Mouse (Mus musculus): ENCODE data around the gene Lyrm1. TPM values are rescaled to one million over a fixed set of nuclear protein-coding genes. Genes with fewer than 3 reads are reported as not detected.

Gene Lyrm1
- total and polyA plus RNA-seq, 3 experiments: 4.6 to 10.9 (median 7.9) TPM

DNA sequence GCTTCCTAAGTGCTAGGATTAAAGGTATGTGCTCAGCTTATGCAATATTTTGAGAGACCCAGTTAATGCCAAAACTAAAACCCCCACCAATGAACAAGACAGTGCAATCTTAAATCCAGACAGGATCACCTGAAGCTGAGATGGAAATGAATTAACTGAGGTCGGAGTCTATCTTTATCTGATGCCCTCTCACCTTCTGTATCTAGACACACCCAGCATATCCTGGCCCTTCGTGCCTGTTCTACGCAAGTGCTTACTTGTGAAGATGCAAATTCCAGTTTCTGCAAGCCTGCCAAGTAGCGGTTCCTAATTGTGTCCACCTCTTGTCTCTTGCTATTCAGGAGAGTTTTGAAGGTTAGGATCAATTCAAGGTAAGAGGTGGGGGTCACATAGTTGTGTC is 69.5 kb downstream of the Lyrm1 start:
- Histone ChIP-seq H3K9ac (ENCODE audit: insufficient read depth, low read depth) (no peak overlapping the region), H3K36me3 (replicated peaks in 1 of 2; ENCODE audit: control insufficient read depth in 1 of 2, insufficient read depth in 1 of 2, low read length in 1 of 2) (no peaks in the 10 kb centered on the region), H3K9me3 (replicated peaks; ENCODE audit: low read length) (no peaks in the 10 kb centered on the region), H3K27me3 (replicated peaks) (no peaks in the 10 kb centered on the region), H3K27ac (ENCODE audit: insufficient read depth, low read depth) (no peak overlapping the region), H3K4me1 (ENCODE audit: control insufficient read depth in 1 of 2, insufficient read depth in 2 of 2) (no peaks in the 10 kb centered on the region; a peak in 1 of 4 replicates), H3K79me2 (replicated peaks; ENCODE audit: control insufficient read depth, extremely low read depth, insufficient read depth, poor library complexity, severe bottlenecking) (no peaks in the 10 kb centered on the region), H3K4me3 (replicated peaks in 1 of 3; ENCODE audit: low read depth in 2 of 3, low read length in 2 of 3, poor library complexity in 1 of 3) (no peak overlapping the region), H3K4me2 (ENCODE audit: insufficient read depth, low read depth, poor library complexity, severe bottlenecking) (no peak overlapping the region)
- dilution Hi-C loops (cut with MboI; ENCODE audit: extremely low pct_ligation_motif_present, extremely low pct_unique_long_range_greater_than_20kb, low sequenced_read_pairs): no loop called here
- in situ Hi-C loops (cut with MboI; ENCODE audit: low pct_ligation_motif_present, low pct_unique_long_range_greater_than_20kb, low sequenced_read_pairs): no loop called here
- DNase-seq (ENCODE audit: extremely low read depth): no peak
- no peak for TF ChIP-seq SMC3 (IDR thresholded peaks at IDR 0.05; ENCODE audit: low read depth, low read length)
- TF ChIP-seq SIN3A (IDR thresholded peaks at IDR 0.05; ENCODE audit: low read length): no peak
- no peak for TF ChIP-seq CTCF (conservative IDR thresholded peaks at IDR 0.05 in 1 of 2, IDR thresholded peaks at IDR 0.05 in 1 of 2; ENCODE audit: low read depth in 2 of 2, low read length in 2 of 2)
- no peak for TF ChIP-seq JUND (conservative IDR thresholded peaks at IDR 0.05; ENCODE audit: low read depth, low read length)
- TF ChIP-seq MAFK (IDR thresholded peaks at IDR 0.05; ENCODE audit: insufficient replicate concordance, low read length): no peak
- no peak for TF ChIP-seq RAD21 (IDR thresholded peaks at IDR 0.05; ENCODE audit: low read depth, low read length)
- no peak for TF ChIP-seq IRF4 (IDR thresholded peaks at IDR 0.05; ENCODE audit: low read depth, low read length)
- no peak for TF ChIP-seq TCF12 (IDR thresholded peaks at IDR 0.05; ENCODE audit: low read depth, low read length)
- TF ChIP-seq ZC3H11A (IDR thresholded peaks at IDR 0.05; ENCODE audit: low read depth, low read length): no peak
- no peak for TF ChIP-seq EP300 (IDR thresholded peaks at IDR 0.05; ENCODE audit: low read length)
- no peak for TF ChIP-seq MXI1 (IDR thresholded peaks at IDR 0.05; ENCODE audit: low read depth, low read length)
- no peak for TF ChIP-seq ZKSCAN1 (IDR thresholded peaks at IDR 0.05; ENCODE audit: borderline replicate concordance, low read depth, low read length)
- no peak for TF ChIP-seq ZNF384 (IDR thresholded peaks at IDR 0.05; ENCODE audit: low read depth, low read length)

DNA sequence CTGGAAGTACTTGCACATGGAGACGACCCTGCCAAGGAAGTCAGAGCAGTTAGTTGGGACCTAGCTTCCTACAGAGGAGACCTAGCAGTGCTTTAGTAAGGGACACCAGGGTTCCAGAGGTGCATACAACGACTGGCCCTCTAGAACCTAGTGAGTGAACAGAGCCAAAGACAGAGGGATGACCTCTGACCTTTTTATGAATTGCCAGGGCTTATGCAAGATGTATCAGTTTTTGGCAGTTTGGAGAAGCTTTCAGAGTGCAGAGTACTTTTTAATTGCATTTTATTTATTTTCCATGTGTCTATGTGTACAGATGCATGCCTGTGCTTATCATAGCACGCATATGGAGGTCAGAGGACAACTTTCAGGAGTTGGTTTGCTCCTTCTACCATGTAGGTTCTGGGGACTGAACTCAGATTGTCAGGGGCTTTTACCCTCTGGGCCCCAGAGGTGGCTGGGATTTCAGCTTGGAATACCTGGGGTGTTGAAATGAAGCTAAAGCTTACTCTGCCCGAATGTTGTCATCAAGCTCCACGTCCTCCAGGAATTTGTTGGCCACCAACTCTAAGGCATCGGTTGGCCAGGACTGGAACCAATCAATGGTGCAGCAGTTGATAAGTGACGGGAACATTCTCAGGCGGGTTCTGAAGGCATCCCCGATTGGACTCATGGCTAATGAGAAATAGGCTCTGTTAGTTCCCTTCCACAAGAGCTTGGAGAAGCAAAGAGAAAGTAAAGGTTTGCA is 70.2 kb downstream of the Lyrm1 start:
- H3K4me3 ChIP-seq (replicated peaks in 1 of 3; ENCODE audit: low read depth in 2 of 3, low read length in 2 of 3, poor library complexity in 1 of 3): no peak overlapping the region
- no peak overlapping the region for H3K27ac ChIP-seq (ENCODE audit: insufficient read depth, low read depth)
- no peaks in the 10 kb centered on the region for H3K27me3 ChIP-seq (replicated peaks)
- no peak overlapping the region for H3K4me2 ChIP-seq (ENCODE audit: insufficient read depth, low read depth, poor library complexity, severe bottlenecking)
- in situ Hi-C loops (cut with MboI; ENCODE audit: low pct_ligation_motif_present, low pct_unique_long_range_greater_than_20kb, low sequenced_read_pairs): no loop called here
- TF ChIP-seq MAFK (IDR thresholded peaks at IDR 0.05; ENCODE audit: insufficient replicate concordance, low read length): no peak
- no peak for TF ChIP-seq ELF1 (IDR thresholded peaks at IDR 0.05; ENCODE audit: low read depth, low read length)
- no peak for TF ChIP-seq HCFC1 (IDR thresholded peaks at IDR 0.05; ENCODE audit: low read depth, low read length)
- no peak for TF ChIP-seq ZMIZ1 (IDR thresholded peaks at IDR 0.05; ENCODE audit: low read depth, low read length)
- TF ChIP-seq MYC (IDR thresholded peaks at IDR 0.05; ENCODE audit: low read depth, low read length): no peak
- no peak for TF ChIP-seq RAD21 (IDR thresholded peaks at IDR 0.05; ENCODE audit: low read depth, low read length)
- no peak for TF ChIP-seq ZKSCAN1 (IDR thresholded peaks at IDR 0.05; ENCODE audit: borderline replicate concordance, low read depth, low read length)
- no peak for TF ChIP-seq SMC3 (IDR thresholded peaks at IDR 0.05; ENCODE audit: low read depth, low read length)
- no peak for TF ChIP-seq JUND (conservative IDR thresholded peaks at IDR 0.05; ENCODE audit: low read depth, low read length)
- TF ChIP-seq POLR2A (IDR thresholded peaks at IDR 0.05; ENCODE audit: low read depth, low read length): no peak
- TF ChIP-seq PAX5 (IDR thresholded peaks at IDR 0.05; ENCODE audit: low read length): no peak
- no peak for TF ChIP-seq USF2 (conservative IDR thresholded peaks at IDR 0.05; ENCODE audit: low read depth, low read length)
- TF ChIP-seq EP300 (IDR thresholded peaks at IDR 0.05; ENCODE audit: low read length): no peak
- TF ChIP-seq RCOR1 (conservative IDR thresholded peaks at IDR 0.05; ENCODE audit: low read depth, low read length): no peak
- no peak for TF ChIP-seq MXI1 (IDR thresholded peaks at IDR 0.05; ENCODE audit: low read depth, low read length)
- no peaks in the 10 kb centered on the region for H3K9me3 ChIP-seq (replicated peaks; ENCODE audit: low read length)
- H3K79me2 ChIP-seq (replicated peaks; ENCODE audit: control insufficient read depth, extremely low read depth, insufficient read depth, poor library complexity, severe bottlenecking): no peaks in the 10 kb centered on the region
- dilution Hi-C loops (cut with MboI; ENCODE audit: extremely low pct_ligation_motif_present, extremely low pct_unique_long_range_greater_than_20kb, low sequenced_read_pairs): no loop called here
- no peak overlapping the region for H3K9ac ChIP-seq (ENCODE audit: insufficient read depth, low read depth)
- H3K36me3 ChIP-seq (replicated peaks in 1 of 2; ENCODE audit: control insufficient read depth in 1 of 2, insufficient read depth in 1 of 2, low read length in 1 of 2): no peaks in the 10 kb centered on the region
- no peaks in the 10 kb centered on the region; a peak in 1 of 4 replicates for H3K4me1 ChIP-seq (ENCODE audit: control insufficient read depth in 1 of 2, insufficient read depth in 2 of 2)
- no peak for DNase-seq (ENCODE audit: extremely low read depth)

Data from CH12.LX (cell line).